20 mouse cellular contexts compared by ENCODE assay signal in the genomic region with DNA sequence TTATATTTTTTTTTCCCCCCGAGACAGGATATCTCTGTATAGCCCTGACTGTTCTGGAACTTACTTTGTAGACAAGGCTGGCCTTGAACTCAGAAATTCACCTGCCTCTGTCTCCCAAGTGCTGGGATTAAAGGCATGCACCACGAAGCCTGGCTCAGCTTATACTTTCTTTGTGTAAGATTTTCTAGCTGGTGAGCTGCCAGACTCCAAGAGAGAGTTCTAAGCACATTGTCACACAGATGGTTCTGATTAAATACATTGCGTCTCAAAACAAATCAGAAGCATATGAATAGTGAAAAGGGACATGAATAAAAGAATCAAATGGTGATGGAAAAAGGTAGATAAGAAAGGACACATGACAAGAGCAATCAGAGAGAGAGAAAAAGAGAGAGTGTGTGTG.
A peak's percentile ranks its signal among the peaks of the same experiment; 100 is the strongest.
DNase-seq lines count a peak whose midpoint lies in the region; ATAC-seq and TF ChIP-seq lines count a peak whose summit lies in the region.
"Had no signal": no experiment of that assay in that cellular context is flagged by ENCODE, and none has a peak within 500 bp of the region (broad histone marks: within the 10 kb centered on the region; RNA-seq: fewer than 3 reads in every experiment).

No protein-coding gene starts in this region.

- TF ChIP-seq CTCF in forebrain, postnatal 0 days (IDR thresholded peaks at IDR 0.05; ENCODE audit: low read depth) = no peak
- TF ChIP-seq CTCF in brain, embryonic 14.5 days (IDR thresholded peaks at IDR 0.05; ENCODE audit: borderline replicate concordance, extremely low read depth, insufficient read depth, insufficient read length) = no peak

- H3K4me2 ChIP-seq in forebrain, postnatal 0 days (ENCODE audit: low read depth) = no peak overlapping the region
- no peak overlapping the region for H3K4me2 ChIP-seq in forebrain, embryonic 13.5 days
- H3K4me2 ChIP-seq: forebrain, embryonic 12.5 days; heart, embryonic 13.5 days; hindbrain, embryonic 15.5 days had no signal

- no peaks in the 10 kb centered on the region for H3K36me3 ChIP-seq in forebrain, postnatal 0 days (ENCODE audit: insufficient read depth)
- no peaks in the 10 kb centered on the region for H3K36me3 ChIP-seq in forebrain, embryonic 13.5 days (ENCODE audit: poor library complexity, severe bottlenecking)
- H3K36me3 ChIP-seq: forebrain, embryonic 12.5 days; heart, embryonic 13.5 days; hindbrain, embryonic 15.5 days had no signal

- peak; percentile 28 for DNase-seq in embryo, embryonic 11 days
- no peak for DNase-seq in embryo, embryonic 10 days (ENCODE audit: low spot score)
- peak; percentile 45 for DNase-seq in forebrain, postnatal 0 days
- DNase-seq in brain, embryonic 14.5 days (ENCODE audit: low read depth) = peak; percentile 40
- peak; percentile 40 for DNase-seq in forelimb bud, embryonic 11.5 days (ENCODE audit: low read depth, low spot score)
- no peak for DNase-seq in adrenal gland, adult 18-20 months (ENCODE audit: low spot score in 2 of 2)
- DNase-seq in left cerebral cortex, postnatal 14 days (ENCODE audit: low spot score in 2 of 2) = no peak
- DNase-seq: adrenal gland, postnatal 10 days; cerebellum, adult 11 months; cerebellum, adult 8-10 months; cerebellum, postnatal 25 days; gastrocnemius, postnatal 36 days; heart, adult 11 months; heart, postnatal 36 days; kidney, adult 2 months had no signal

- H3K4me1 ChIP-seq in forebrain, postnatal 0 days (ENCODE audit: insufficient read depth) = no peaks in the 10 kb centered on the region
- no peaks in the 10 kb centered on the region for H3K4me1 ChIP-seq in forebrain, embryonic 13.5 days
- H3K4me1 ChIP-seq: forebrain, embryonic 12.5 days; heart, embryonic 13.5 days; hindbrain, embryonic 15.5 days had no signal

- H3K4me3 ChIP-seq in forebrain, postnatal 0 days (ENCODE audit: low read depth, low read length) = no peak overlapping the region
- H3K4me3 ChIP-seq in forebrain, embryonic 13.5 days = no peak overlapping the region
- H3K4me3 ChIP-seq: forebrain, embryonic 12.5 days; heart, embryonic 13.5 days; hindbrain, embryonic 15.5 days had no signal

- no peaks in the 10 kb centered on the region for H3K9me3 ChIP-seq in forebrain, postnatal 0 days (ENCODE audit: low read length)
- H3K9me3 ChIP-seq in forebrain, embryonic 13.5 days (replicated peaks) = no peaks in the 10 kb centered on the region
- H3K9me3 ChIP-seq: forebrain, embryonic 12.5 days; heart, embryonic 13.5 days; hindbrain, embryonic 15.5 days had no signal

- ATAC-seq in forebrain, postnatal 0 days = no peak
- no peak for ATAC-seq in forebrain, embryonic 13.5 days
- ATAC-seq: intestine, embryonic 16.5 days had no signal

- H3K27me3 ChIP-seq in forebrain, postnatal 0 days (ENCODE audit: insufficient read depth, low read length) = no peaks in the 10 kb centered on the region
- H3K27me3 ChIP-seq in forebrain, embryonic 13.5 days = no peaks in the 10 kb centered on the region
- H3K27me3 ChIP-seq: forebrain, embryonic 12.5 days; heart, embryonic 13.5 days; hindbrain, embryonic 15.5 days had no signal

- WGBS in forebrain, postnatal 0 days = 43% methylated on average over 3 of the region's 3 CpGs
- WGBS in forebrain, embryonic 13.5 days = 55% methylated on average over 3 of the region's 3 CpGs

- intact Hi-C loops in left cerebral cortex, postnatal 14 days (cut with DNase I) = no loop called here

- no peak overlapping the region for H3K27ac ChIP-seq in forebrain, postnatal 0 days (ENCODE audit: low read depth, low read length)
- H3K27ac ChIP-seq in forebrain, embryonic 13.5 days = no peak overlapping the region
- H3K27ac ChIP-seq: forebrain, embryonic 12.5 days; heart, embryonic 13.5 days; hindbrain, embryonic 15.5 days had no signal

- no peak overlapping the region for H3K9ac ChIP-seq in forebrain, postnatal 0 days
- no peak overlapping the region for H3K9ac ChIP-seq in forebrain, embryonic 13.5 days
- H3K9ac ChIP-seq: forebrain, embryonic 12.5 days; heart, embryonic 13.5 days; hindbrain, embryonic 15.5 days had no signal

- TF ChIP-seq POLR2A in brain, embryonic 14.5 days (IDR thresholded peaks at IDR 0.05; ENCODE audit: borderline replicate concordance, extremely low read depth, insufficient read depth, insufficient read length, poor library complexity, severe bottlenecking) = no peak

Comparison
In these comparisons a context has a peak if more than half of its experiments do, and no peak if none do; other contexts are left out.
1. DNase-seq: peak in embryo, embryonic 11 days (single experiment), forebrain, postnatal 0 days (single experiment), brain, embryonic 14.5 days (single experiment) and forelimb bud, embryonic 11.5 days (single experiment); none in embryo, embryonic 10 days (single experiment), adrenal gland, adult 18-20 months (0 of 2) and left cerebral cortex, postnatal 14 days (0 of 2).